Mouse (Mus musculus): ENCODE measurements around the gene Sbno2.

Sbno2 gene

GRCm38 (mm10) chr10:80020603-80021319, 84.6 kb downstream of the Sbno2 start:
- no peak for DNase-seq (ENCODE audit: inconsistent age in 2 of 2, low spot score in 1 of 2)

GRCm38 (mm10) chr10:80020191-80020590, 85.2 kb downstream of the Sbno2 start:
- no peak for DNase-seq (ENCODE audit: inconsistent age in 2 of 2, low spot score in 1 of 2)

GRCm38 (mm10) chr10:80019471-80020131, 85.8 kb downstream of the Sbno2 start:
- DNase-seq (ENCODE audit: inconsistent age in 2 of 2, low spot score in 1 of 2) = no peak

GRCm38 (mm10) chr10:80018739-80019297, 86.6 kb downstream of the Sbno2 start:
- no peak for DNase-seq (ENCODE audit: inconsistent age in 2 of 2, low spot score in 1 of 2)

- no peak for DNase-seq (ENCODE audit: inconsistent age in 2 of 2, low spot score in 1 of 2)
These were observed 87.6 kb downstream of the Sbno2 start for GRCm38 (mm10) chr10:80017771-80018170.

GRCm38 (mm10) chr10:80017361-80017760, 88.0 kb downstream of the Sbno2 start:
- DNase-seq (ENCODE audit: inconsistent age in 2 of 2, low spot score in 1 of 2) = no peak

GRCm38 (mm10) chr10:80016931-80017330, 88.4 kb downstream of the Sbno2 start:
- DNase-seq (ENCODE audit: inconsistent age in 2 of 2, low spot score in 1 of 2) = no peak

GRCm38 (mm10) chr10:80016511-80016910, 88.9 kb downstream of the Sbno2 start, which contains the start of gene Arhgap45:
Gene Arhgap45, plus strand, starts transcription at chr10:80016653.
- no peak for DNase-seq (ENCODE audit: inconsistent age in 2 of 2, low spot score in 1 of 2)

GRCm38 (mm10) chr10:80015583-80015982, 89.8 kb downstream of the Sbno2 start:
- DNase-seq (ENCODE audit: inconsistent age in 2 of 2, low spot score in 1 of 2) = no peak

- no peak for DNase-seq (ENCODE audit: inconsistent age in 2 of 2, low spot score in 1 of 2)
These were observed 90.7 kb downstream of the Sbno2 start for GRCm38 (mm10) chr10:80014484-80015290.

- DNase-seq (ENCODE audit: inconsistent age in 2 of 2, low spot score in 1 of 2) = no peak
These were observed 91.8 kb downstream of the Sbno2 start for GRCm38 (mm10) chr10:80013609-80014008.

GRCm38 (mm10) chr10:80011740-80012139, 93.6 kb downstream of the Sbno2 start:
- no peak for DNase-seq (ENCODE audit: inconsistent age in 2 of 2, low spot score in 1 of 2)
